Mouse (Mus musculus): Measurements from ENCODE around the gene Btnl6. TPM values are rescaled to one million over a fixed set of nuclear protein-coding genes. Genes with fewer than 3 reads are reported as not detected.

The Btnl6 gene
- 0.04 TPM in 1 of 2 replicates, not detected in the other for polyA plus RNA-seq (2012; rRNA removed)

DNA sequence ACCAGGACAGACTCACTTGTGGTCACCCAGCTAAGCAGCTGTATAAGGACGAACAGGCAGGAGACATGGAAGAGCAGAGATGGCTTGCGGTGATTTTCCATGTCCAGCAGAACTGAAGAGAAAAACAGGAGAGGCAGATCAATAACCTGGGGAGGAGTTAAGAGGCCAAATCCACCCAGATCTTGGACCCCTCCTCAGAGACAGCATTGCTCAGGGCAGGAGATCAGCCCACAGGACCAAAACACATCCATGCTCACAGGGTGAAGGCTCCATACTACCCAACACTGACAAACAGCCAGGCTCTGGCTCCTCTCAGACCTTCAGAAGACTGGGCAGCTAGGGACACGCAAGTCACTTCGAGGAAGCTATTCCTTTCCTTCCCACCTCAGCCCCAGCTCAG is at the start of gene Btnl6:
Gene Btnl6 (minus strand): TSS at position 101 of the 400 bp plus-strand sequence.

DNA sequence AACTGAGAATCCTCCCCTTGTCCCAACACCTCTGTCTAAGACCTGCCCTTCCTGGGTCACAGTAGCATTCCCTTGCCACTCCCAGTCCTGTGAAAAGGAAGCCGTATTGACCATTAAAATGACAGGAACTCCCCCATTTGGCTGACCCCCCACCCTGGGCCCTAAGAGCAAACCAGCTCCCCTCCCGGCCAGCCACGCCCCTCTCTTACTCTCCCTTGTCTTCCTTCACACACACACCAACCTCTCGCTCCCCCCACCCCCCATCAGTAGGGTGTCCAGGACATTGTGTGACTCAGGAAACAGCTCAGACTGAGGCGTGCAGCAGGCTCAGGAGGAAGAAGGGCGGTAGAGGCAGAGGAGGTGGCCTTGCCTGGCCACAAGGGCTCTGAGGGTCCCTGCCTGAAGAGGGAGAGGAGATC is 46.9 kb upstream of the Btnl6 start, which contains the start of gene Notch4:
Gene Notch4 (plus strand): TSS at position 266 of the 419 bp plus-strand sequence.

DNA sequence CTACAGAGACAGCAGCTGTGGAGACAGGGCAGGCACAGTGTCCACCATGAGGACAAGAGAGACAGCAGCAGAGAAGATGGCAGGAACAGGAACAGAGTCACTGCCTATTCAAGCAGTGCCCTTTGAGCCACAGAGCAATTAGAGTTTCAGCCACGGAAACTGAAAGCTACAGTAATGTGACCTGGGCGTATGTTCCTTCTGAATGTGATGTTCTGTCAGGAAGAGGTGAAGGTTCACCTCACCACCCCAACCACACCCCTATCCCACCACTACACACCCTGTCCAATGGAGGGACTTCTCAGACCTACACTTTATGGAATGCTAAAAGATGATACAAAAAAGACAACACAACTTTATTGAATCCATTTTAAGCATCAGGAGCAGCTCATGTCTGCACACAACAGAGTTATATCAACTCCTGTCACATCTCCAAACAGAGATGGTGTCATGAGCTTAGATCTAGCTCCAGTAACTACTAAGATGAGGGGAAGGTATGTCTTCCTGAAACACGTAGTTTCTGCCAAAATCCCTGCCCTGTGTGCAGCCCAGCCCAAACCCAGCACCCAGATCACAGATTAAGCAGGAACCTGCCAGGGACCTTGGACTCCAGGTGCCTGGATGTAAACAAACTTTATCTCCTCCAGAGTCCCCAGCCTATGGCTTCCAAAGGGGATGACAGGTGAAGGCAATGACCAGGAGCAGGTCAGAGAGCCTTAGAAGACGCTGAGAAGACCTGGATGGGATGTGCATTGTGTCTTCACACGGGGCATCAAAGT is 39.7 kb downstream of the Btnl6 start, which contains the start of gene Btnl4:
Gene Btnl4 (minus strand): TSS at position 81 of the 776 bp plus-strand sequence.

Other genes starting within 250 kb of the Btnl6 start
- 56.6 and 93.6 TPM in 2 replicates for gene H2-Aa, start 229.5 kb downstream of the Btnl6 start, polyA plus RNA-seq (2012; rRNA removed)
- 28.3 and 43.9 TPM in 2 replicates for gene H2-Eb1, start 211.5 kb downstream of the Btnl6 start, polyA plus RNA-seq (2012; rRNA removed)
- not detected in 2 replicates for gene H2-Eb2, start 191.7 kb downstream of the Btnl6 start, polyA plus RNA-seq (2012; rRNA removed)
- gene Btnl2, start 162.5 kb downstream of the Btnl6 start, polyA plus RNA-seq (2012; rRNA removed), result 0.03 and 0.19 TPM in 2 replicates
- gene Btnl1, start 140.2 kb downstream of the Btnl6 start, polyA plus RNA-seq (2012; rRNA removed), result 0.12 TPM in 1 of 2 replicates, not detected in the other
- 0.17 TPM in 1 of 2 replicates, not detected in the other for gene BC051142, start 118.5 kb downstream of the Btnl6 start, polyA plus RNA-seq (2012; rRNA removed)
- 1.1 and 1.3 TPM in 2 replicates for gene Btnl4, start 40.0 kb downstream of the Btnl6 start, polyA plus RNA-seq (2012; rRNA removed)
- 13.3 and 22.9 TPM in 2 replicates for gene Notch4, start 46.9 kb upstream of the Btnl6 start, polyA plus RNA-seq (2012; rRNA removed)
- 3.2 and 4.9 TPM in 2 replicates for gene Gpsm3, start 72.5 kb upstream of the Btnl6 start, polyA plus RNA-seq (2012; rRNA removed)
- 16.0 and 17.3 TPM in 2 replicates for gene Pbx2, start 73.9 kb upstream of the Btnl6 start, polyA plus RNA-seq (2012; rRNA removed)
- gene Ager, start 80.5 kb upstream of the Btnl6 start, polyA plus RNA-seq (2012; rRNA removed), result 0.43 and 0.59 TPM in 2 replicates
- 56.7 and 59.0 TPM in 2 replicates for gene Rnf5, start 86.3 kb upstream of the Btnl6 start, polyA plus RNA-seq (2012; rRNA removed)
- gene Agpat1, start 86.9 kb upstream of the Btnl6 start, polyA plus RNA-seq (2012; rRNA removed), result 136 and 169 TPM in 2 replicates
- gene Egfl8, start 98.6 kb upstream of the Btnl6 start, polyA plus RNA-seq (2012; rRNA removed), result 0.74 and 1.6 TPM in 2 replicates
- 20.9 and 22.1 TPM in 2 replicates for gene Ppt2, start 111.2 kb upstream of the Btnl6 start, polyA plus RNA-seq (2012; rRNA removed)
- 4.0 and 4.6 TPM in 2 replicates for gene Prrt1, start 112.2 kb upstream of the Btnl6 start, polyA plus RNA-seq (2012; rRNA removed)
- 1.4 and 2.8 TPM in 2 replicates for gene Fkbpl, start 127.4 kb upstream of the Btnl6 start, polyA plus RNA-seq (2012; rRNA removed)
- gene Atf6b, start 129.8 kb upstream of the Btnl6 start, polyA plus RNA-seq (2012; rRNA removed), result 40.9 and 47.9 TPM in 2 replicates
- 14.8 and 21.3 TPM in 2 replicates for gene Tnxb, start 153.2 kb upstream of the Btnl6 start, polyA plus RNA-seq (2012; rRNA removed)
- 9.3 and 13.4 TPM in 2 replicates for gene C4b, start 226.5 kb upstream of the Btnl6 start, polyA plus RNA-seq (2012; rRNA removed)